Mouse (Mus musculus): ENCODE results near the gene Zfp965.
"Not testable (repeated sequence)": the region's sequence is repeated elsewhere in the genome, so short reads cannot be mapped to it uniquely, and the experiment has no call there.

- TF ChIP-seq CTCF (IDR thresholded peaks at IDR 0.05; ENCODE audit: low read depth); EP300 (optimal IDR thresholded peaks at IDR 0.05): not testable (repeated sequence)
These were observed 34.1 kb upstream of the Zfp965 start, which contains the start of gene Gm4724 for GRCm38 (mm10) chr2:175435707-175436106.
